ENCODE assay signal across 9 mouse cellular contexts in the genomic region with DNA sequence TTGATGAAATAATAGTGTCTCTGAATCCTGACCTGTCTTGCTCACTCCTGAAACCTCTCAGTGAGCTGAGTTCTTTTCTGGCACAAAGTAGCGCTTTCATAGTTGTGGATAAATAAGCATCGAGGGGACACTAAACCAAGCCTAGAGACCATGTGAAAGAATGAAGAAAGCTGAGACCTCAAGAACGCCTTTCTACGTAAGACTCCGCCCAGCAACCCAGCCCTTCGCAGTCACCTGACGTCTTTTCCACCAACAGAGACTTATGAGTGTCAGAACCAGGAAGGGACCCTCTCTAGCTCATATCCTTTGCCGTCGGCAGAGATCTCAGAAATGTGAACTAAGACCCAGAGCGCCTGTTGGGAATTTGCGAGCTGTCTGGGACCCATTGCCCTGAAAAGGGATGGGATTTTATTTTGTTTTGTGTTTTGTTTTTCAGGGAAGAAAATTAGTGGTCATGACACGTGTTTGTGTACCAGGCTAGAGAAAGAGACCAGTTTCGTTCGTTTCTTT. TPM values are rescaled to one million over a fixed set of nuclear protein-coding genes. Genes with fewer than 3 reads are reported as not detected.
A peak's percentile ranks its signal among the peaks of the same experiment; 100 is the strongest.
DNase-seq lines count a peak whose midpoint lies in the region; ATAC-seq and TF ChIP-seq lines count a peak whose summit lies in the region.
"Had no signal": no experiment of that assay in that cellular context is flagged by ENCODE, and none has a peak within 500 bp of the region (broad histone marks: within the 10 kb centered on the region; RNA-seq: fewer than 3 reads in every experiment).

No protein-coding gene starts in this region.

- 13% methylated on average over 14 of the region's 14 CpGs for WGBS in heart, embryonic 15.5 days
- 4% methylated on average over 14 of the region's 14 CpGs for WGBS in liver, postnatal 0 days (ENCODE audit: insufficient replicate concordance)
- 14% methylated on average over 14 of the region's 14 CpGs for WGBS in neural tube, embryonic 13.5 days

- peak; percentile 73 for ATAC-seq in heart, embryonic 15.5 days (replicated peaks; ENCODE audit: insufficient number of reproducible peaks, insufficient read depth, low FRiP score, low read depth)
- peak; percentile 77 for ATAC-seq in liver, postnatal 0 days
- ATAC-seq in neural tube, embryonic 13.5 days (ENCODE audit: low read depth): peak; percentile 80

- peaks cover 40% of the 10 kb centered on the region for H3K4me1 ChIP-seq in E14TG2a.4 (replicated peaks; ENCODE audit: low read depth, low read length)
- peaks cover 23% of the 10 kb centered on the region for H3K4me1 ChIP-seq in heart, embryonic 15.5 days (replicated peaks)
- peaks cover 25% of the 10 kb centered on the region for H3K4me1 ChIP-seq in liver, postnatal 0 days (ENCODE audit: insufficient read depth)
- H3K4me1 ChIP-seq in neural tube, embryonic 13.5 days (replicated peaks): peaks cover 21% of the 10 kb centered on the region; the same call in 1 of the 2 replicates

- no peaks in the 10 kb centered on the region for H3K9me3 ChIP-seq in E14TG2a.4 (ENCODE audit: low read length)
- no peaks in the 10 kb centered on the region for H3K9me3 ChIP-seq in heart, embryonic 15.5 days (replicated peaks)
- H3K9me3 ChIP-seq in liver, postnatal 0 days (ENCODE audit: low read length): no peaks in the 10 kb centered on the region
- H3K9me3 ChIP-seq in neural tube, embryonic 13.5 days: no peaks in the 10 kb centered on the region

- TF ChIP-seq CTCF in E14TG2a.4 (conservative IDR thresholded peaks at IDR 0.05; ENCODE audit: low read length): no peak
- TF ChIP-seq CTCF in liver, postnatal 0 days (IDR thresholded peaks at IDR 0.05; ENCODE audit: low read depth): no peak

- H3K36me3 ChIP-seq in E14TG2a.4 (ENCODE audit: insufficient read depth, low read length): no peaks in the 10 kb centered on the region
- H3K36me3 ChIP-seq in heart, embryonic 15.5 days: no peaks in the 10 kb centered on the region
- H3K36me3 ChIP-seq in liver, postnatal 0 days (replicated peaks; ENCODE audit: insufficient read depth, low read length): no peaks in the 10 kb centered on the region
- H3K36me3 ChIP-seq in neural tube, embryonic 13.5 days: no peaks in the 10 kb centered on the region

- peak overlapping the region; percentile 79 for H3K4me3 ChIP-seq in E14TG2a.4 (replicated peaks; ENCODE audit: low read length)
- peak overlapping the region; percentile 68 for H3K4me3 ChIP-seq in heart, embryonic 15.5 days
- H3K4me3 ChIP-seq in liver, postnatal 0 days (ENCODE audit: low read depth, low read length): peak overlapping the region; percentile 80
- peak overlapping the region; percentile 56 for H3K4me3 ChIP-seq in neural tube, embryonic 13.5 days

- peak overlapping the region; percentile 82 for H3K27ac ChIP-seq in heart, embryonic 15.5 days
- peak overlapping the region; percentile 84 for H3K27ac ChIP-seq in liver, postnatal 0 days (ENCODE audit: low read depth)
- peak overlapping the region; percentile 67; the same call in 1 of the 2 replicates for H3K27ac ChIP-seq in neural tube, embryonic 13.5 days (replicated peaks)

- H3K27me3 ChIP-seq in E14TG2a.4 (ENCODE audit: insufficient read depth, low read length): peaks cover 70% of the 10 kb centered on the region
- H3K27me3 ChIP-seq in heart, embryonic 15.5 days: peaks cover 5% of the 10 kb centered on the region; the same call in 1 of the 2 replicates
- H3K27me3 ChIP-seq in liver, postnatal 0 days (ENCODE audit: insufficient read depth, low read length): peaks cover 2% of the 10 kb centered on the region; the same call in 1 of the 2 replicates
- H3K27me3 ChIP-seq in neural tube, embryonic 13.5 days: peaks cover 19% of the 10 kb centered on the region

- peak; percentile 80 for DNase-seq in c-Kit-negative CD71-positive TER-119-positive erythroid progenitor cells, embryonic 14.5 days (ENCODE audit: low read depth, low spot score)
- peak; percentile 81 for DNase-seq in fibroblast of lung, adult 2 months (ENCODE audit: low read depth)
- peak; percentile 76 for DNase-seq in kidney, postnatal 14 days
- DNase-seq in liver, postnatal 0 days: peak; percentile 79
- peak; percentile 58 for DNase-seq in testis, postnatal 10 days (ENCODE audit: low spot score)

- TF ChIP-seq EP300 in liver, postnatal 0 days (IDR thresholded peaks at IDR 0.05; ENCODE audit: low read depth): no peak

- peak overlapping the region; percentile 47 for H3K9ac ChIP-seq in heart, embryonic 15.5 days
- H3K9ac ChIP-seq in liver, postnatal 0 days (replicated peaks): peak overlapping the region; percentile 63
- H3K9ac ChIP-seq in neural tube, embryonic 13.5 days: peak overlapping the region; percentile 49; the same call in 1 of the 2 replicates

- H3K4me2 ChIP-seq in heart, embryonic 15.5 days: peak overlapping the region; percentile 65
- peak overlapping the region; percentile 83 for H3K4me2 ChIP-seq in liver, postnatal 0 days (ENCODE audit: low read depth, low read length)
- peak overlapping the region; percentile 57 for H3K4me2 ChIP-seq in neural tube, embryonic 13.5 days

RNA-seq across cellular contexts. Expression of gene Eef2k, which starts 7.7 kb away (rescaled TPM):
- polyA plus RNA-seq in heart, embryonic 15.5 days (2015; fragmentation: Nextera tagmentation; extraction: Ambion mirVana): 31.5 and 42.8 TPM in 2 replicates
- polyA plus RNA-seq in liver, postnatal 0 days (2015; fragmentation: Nextera tagmentation; extraction: Ambion mirVana): 14.4 and 19.5 TPM in 2 replicates
- polyA plus RNA-seq in neural tube, embryonic 13.5 days (2015; fragmentation: Nextera tagmentation; extraction: Ambion mirVana): 29.2 and 34.1 TPM in 2 replicates

RNA-seq across cellular contexts. Expression of gene Gm5737, which starts 22.8 kb away (rescaled TPM):
- polyA plus RNA-seq in heart, embryonic 15.5 days (2015; fragmentation: Nextera tagmentation; extraction: Ambion mirVana): not detected in 2 replicates
- polyA plus RNA-seq in liver, postnatal 0 days (2015; fragmentation: Nextera tagmentation; extraction: Ambion mirVana): not detected in 2 replicates
- polyA plus RNA-seq in neural tube, embryonic 13.5 days (2015; fragmentation: Nextera tagmentation; extraction: Ambion mirVana): not detected in 2 replicates
- polyA plus RNA-seq: large intestine, adult 2 months had no signal

Comparison
In these comparisons a context has a peak if more than half of its experiments do, and no peak if none do; other contexts are left out.
1. Peak in every context shown above with its lines: DNase-seq, ATAC-seq, H3K4me3 ChIP-seq and H3K27ac ChIP-seq.